Mouse (Mus musculus): ENCODE measurements at regions not wholly inside any gene's neighbourhood (a gene's known extent, or its start where the extent isn't known, plus 50 kb on each side); places are given as distances from the start of the nearest gene placed in this dataset.

DNA sequence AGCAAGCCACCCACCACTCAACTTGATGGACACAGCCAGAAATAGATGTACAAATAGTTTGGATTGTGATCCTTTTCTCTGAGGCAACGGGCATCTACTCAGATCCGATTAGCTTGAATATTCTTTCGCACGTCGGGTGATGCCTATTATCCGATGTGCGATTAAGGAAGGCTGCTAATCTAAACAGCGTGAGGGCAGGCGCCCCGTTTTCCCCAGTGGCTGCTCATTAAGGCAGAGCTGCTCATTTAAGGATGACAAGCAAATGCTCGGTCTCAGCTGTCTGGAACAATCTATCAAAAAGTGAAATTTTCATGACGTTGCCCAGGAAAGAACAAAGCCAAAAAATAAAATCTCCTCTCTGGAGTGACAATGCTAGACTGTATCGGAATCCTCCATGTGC is 348.1 kb upstream of the Tbx3 start:
- no peak for TF ChIP-seq EP300 (IDR thresholded peaks at IDR 0.05; ENCODE audit: insufficient read depth, low read depth, low read length)
- no peak for TF ChIP-seq CTCF (IDR thresholded peaks at IDR 0.05)
- no peak for TF ChIP-seq POLR2A (IDR thresholded peaks at IDR 0.05; ENCODE audit: insufficient read depth, low read depth, low read length)

Data from heart, adult 2 months (tissue).